Mouse (Mus musculus): ENCODE measurements at regions not wholly inside any gene's neighbourhood (a gene's known extent, or its start where the extent isn't known, plus 50 kb on each side); places are given as distances from the start of the nearest gene placed in this dataset.

- Histone ChIP-seq H3K4me1 (ENCODE audit: control insufficient read depth, insufficient read depth, low read length) (peaks cover 78% of the 10 kb centered on the region), H3K4me3 (ENCODE audit: insufficient read depth, low read length) (no peak overlapping the region), H3K27ac (ENCODE audit: insufficient read depth, low read depth, low read length) (no peak overlapping the region; the same call in 1 of the 2 replicates)
- TF ChIP-seq CTCF (IDR thresholded peaks at IDR 0.05; ENCODE audit: low read depth, low read length) (no peak), POLR2A (IDR thresholded peaks at IDR 0.05; ENCODE audit: borderline replicate concordance, low read depth, low read length) (no peak)
Observed at GRCm38 (mm10) chr8:126835554-126835953, 110.1 kb downstream of the Tomm20 start.

GRCm38 (mm10) chr8:126833471-126834453 lies 111.9 kb downstream of the Tomm20 start:
- peak overlapping the region; percentile 14 for H3K4me3 ChIP-seq (ENCODE audit: insufficient read depth, low read length)
- H3K27ac ChIP-seq (ENCODE audit: insufficient read depth, low read depth, low read length), result peak overlapping the region; percentile 99
- peaks cover 84% of the 10 kb centered on the region for H3K4me1 ChIP-seq (ENCODE audit: control insufficient read depth, insufficient read depth, low read length)
- TF ChIP-seq POLR2A (IDR thresholded peaks at IDR 0.05; ENCODE audit: borderline replicate concordance, low read depth, low read length) (no peak), CTCF (IDR thresholded peaks at IDR 0.05; ENCODE audit: low read depth, low read length) (no peak)

GRCm38 (mm10) chr8:126833006-126833405 lies 112.6 kb downstream of the Tomm20 start:
- Histone ChIP-seq H3K4me3 (ENCODE audit: insufficient read depth, low read length) (peak overlapping the region; percentile 14), H3K4me1 (ENCODE audit: control insufficient read depth, insufficient read depth, low read length) (peaks cover 80% of the 10 kb centered on the region), H3K27ac (ENCODE audit: insufficient read depth, low read depth, low read length) (peak overlapping the region; percentile 99)
- TF ChIP-seq CTCF (IDR thresholded peaks at IDR 0.05; ENCODE audit: low read depth, low read length) (no peak), POLR2A (IDR thresholded peaks at IDR 0.05; ENCODE audit: borderline replicate concordance, low read depth, low read length) (no peak)

- TF ChIP-seq POLR2A (IDR thresholded peaks at IDR 0.05; ENCODE audit: borderline replicate concordance, low read depth, low read length) (no peak), CTCF (IDR thresholded peaks at IDR 0.05; ENCODE audit: low read depth, low read length) (no peak)
- peaks cover 80% of the 10 kb centered on the region for H3K4me1 ChIP-seq (ENCODE audit: control insufficient read depth, insufficient read depth, low read length)
- H3K27ac ChIP-seq (ENCODE audit: insufficient read depth, low read depth, low read length), result peak overlapping the region; percentile 99
- H3K4me3 ChIP-seq (ENCODE audit: insufficient read depth, low read length), result peak overlapping the region; percentile 35
Observed at GRCm38 (mm10) chr8:126832163-126832978, 113.3 kb downstream of the Tomm20 start.

- TF ChIP-seq CTCF (IDR thresholded peaks at IDR 0.05; ENCODE audit: low read depth, low read length), result no peak
- TF ChIP-seq POLR2A (IDR thresholded peaks at IDR 0.05; ENCODE audit: borderline replicate concordance, low read depth, low read length), result no peak
- peak overlapping the region; percentile 99 for H3K27ac ChIP-seq (ENCODE audit: insufficient read depth, low read depth, low read length)
- H3K4me1 ChIP-seq (ENCODE audit: control insufficient read depth, insufficient read depth, low read length), result peaks cover 85% of the 10 kb centered on the region
- peak overlapping the region; percentile 35 for H3K4me3 ChIP-seq (ENCODE audit: insufficient read depth, low read length)
Observed at GRCm38 (mm10) chr8:126831312-126832162, 114.1 kb downstream of the Tomm20 start.

GRCm38 (mm10) chr8:126830242-126830530 lies 115.5 kb downstream of the Tomm20 start:
- Histone ChIP-seq H3K4me1 (ENCODE audit: control insufficient read depth, insufficient read depth, low read length) (peaks cover 83% of the 10 kb centered on the region), H3K4me3 (ENCODE audit: insufficient read depth, low read length) (no peak overlapping the region), H3K27ac (ENCODE audit: insufficient read depth, low read depth, low read length) (peak overlapping the region; percentile 99)
- TF ChIP-seq POLR2A (IDR thresholded peaks at IDR 0.05; ENCODE audit: borderline replicate concordance, low read depth, low read length), result no peak
- no peak for TF ChIP-seq CTCF (IDR thresholded peaks at IDR 0.05; ENCODE audit: low read depth, low read length)

GRCm38 (mm10) chr8:126829376-126830241 lies 116.0 kb downstream of the Tomm20 start:
- peaks cover 82% of the 10 kb centered on the region for H3K4me1 ChIP-seq (ENCODE audit: control insufficient read depth, insufficient read depth, low read length)
- peak overlapping the region; percentile 99 for H3K27ac ChIP-seq (ENCODE audit: insufficient read depth, low read depth, low read length)
- no peak overlapping the region for H3K4me3 ChIP-seq (ENCODE audit: insufficient read depth, low read length)
- TF ChIP-seq POLR2A (IDR thresholded peaks at IDR 0.05; ENCODE audit: borderline replicate concordance, low read depth, low read length) (no peak), CTCF (IDR thresholded peaks at IDR 0.05; ENCODE audit: low read depth, low read length) (no peak)

- TF ChIP-seq POLR2A (IDR thresholded peaks at IDR 0.05; ENCODE audit: borderline replicate concordance, low read depth, low read length) (no peak; the same call in 1 of the 2 replicates), CTCF (IDR thresholded peaks at IDR 0.05; ENCODE audit: low read depth, low read length) (peak; percentile 28; the same call in 1 of the 2 replicates)
- H3K4me3 ChIP-seq (ENCODE audit: insufficient read depth, low read length), result no peak overlapping the region
- H3K27ac ChIP-seq (ENCODE audit: insufficient read depth, low read depth, low read length), result peak overlapping the region; percentile 97
- peaks cover 78% of the 10 kb centered on the region for H3K4me1 ChIP-seq (ENCODE audit: control insufficient read depth, insufficient read depth, low read length)
Observed at GRCm38 (mm10) chr8:126827681-126828383, 117.8 kb downstream of the Tomm20 start.

Data from bone marrow macrophage, adult 2 months (primary cell).